Mouse (Mus musculus) kidney, adult 2 months (tissue): ENCODE measurements around the gene Snrnp25.

ENCODE experiments used
- CTCF ChIP-seq: fragments of 200-500 bp; conservative IDR thresholded peaks from 2 replicates; pipeline ENCODE4 v1.5.1; 2011; ENCODE audit warnings: low read depth, mild to moderate bottlenecking, control low read depth, low read length, moderate library complexity, mixed read lengths; ENCODE audit not compliant: insufficient read depth, insufficient read length
- POLR2A ChIP-seq: fragments of 200-500 bp; IDR thresholded peaks from one replicate; pipeline ENCODE4 v1.6.1; 2011; ENCODE audit warnings: low read depth, low read length, control low read depth

DNA sequence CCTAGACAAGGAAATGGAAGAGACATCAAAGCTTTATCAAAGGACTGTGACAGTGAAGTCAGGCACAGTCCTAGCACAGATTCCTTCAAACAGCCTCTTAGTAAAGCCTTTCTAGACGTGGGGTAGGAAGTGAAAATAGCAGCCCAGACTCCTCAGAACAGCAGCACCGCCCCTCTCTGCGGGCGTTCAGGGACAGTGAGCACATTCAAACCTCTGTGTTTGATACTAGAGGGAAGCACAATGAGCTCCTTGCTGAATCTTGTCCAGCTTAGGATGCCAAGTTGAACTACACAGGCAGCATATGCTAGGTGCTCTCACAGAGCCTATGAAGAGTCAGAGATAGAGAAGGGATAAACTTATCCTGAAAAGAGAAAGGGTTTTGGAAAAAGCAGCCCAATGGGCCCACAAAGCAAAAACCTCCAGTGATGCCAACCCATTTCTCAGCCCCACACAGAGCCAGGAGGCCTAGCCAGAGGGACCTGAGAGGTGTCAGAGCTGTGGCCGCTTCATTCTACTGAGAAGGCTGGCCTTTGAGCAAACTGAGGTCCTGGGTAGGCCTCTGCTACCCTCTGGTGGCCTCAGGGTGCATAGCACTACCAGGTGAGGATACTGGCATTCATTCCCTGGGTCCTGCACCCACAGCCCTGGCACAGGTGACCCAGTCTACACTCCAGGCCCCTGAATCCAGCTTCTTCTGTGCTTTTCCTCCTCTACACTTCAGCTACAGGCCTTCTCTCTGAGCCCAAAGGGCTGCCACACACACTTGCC, 33.1 kb downstream of the Snrnp25 start:
- peak; percentile 98 for TF ChIP-seq CTCF
- no peak for TF ChIP-seq POLR2A
